Mouse (Mus musculus) myocyte (in vitro differentiated cells): ENCODE measurements around the gene Ppp1r21. TPM values are rescaled to one million over a fixed set of nuclear protein-coding genes. Genes with fewer than 3 reads are reported as not detected.

Experiments
- H3K27me3 ChIP-seq: one replicate; pipeline ENCODE4 v1.6.1; 2011; ENCODE audit not compliant: control insufficient read depth, insufficient read depth, insufficient read length
- H3K36me3 ChIP-seq: one replicate; pipeline ENCODE4 v1.6.1; 2011; ENCODE audit not compliant: control insufficient read depth, insufficient read depth
- H3K4me2 ChIP-seq: one replicate; pipeline ENCODE4 v1.6.1; 2011; ENCODE audit warnings: low read depth, control low read depth
- H3K4me3 ChIP-seq: one replicate; pipeline ENCODE4 v1.5.1; 2011; ENCODE audit warnings: mild to moderate bottlenecking, control low read depth, moderate library complexity
- H3K79me2 ChIP-seq: one replicate; pipeline ENCODE4 v1.6.1; 2011; ENCODE audit not compliant: control insufficient read depth, insufficient read depth
- H3ac ChIP-seq: one replicate; pipeline ENCODE4 v1.6.1; 2011; ENCODE audit not compliant: control insufficient read depth, insufficient read length
- CEBPB ChIP-seq: IDR thresholded peaks from 2 replicates; pipeline ENCODE4 v1.6.1; 2011; ENCODE audit warnings: mild to moderate bottlenecking, moderate library complexity; ENCODE audit not compliant: poor library complexity, insufficient read depth, severe bottlenecking
- E2F4 ChIP-seq: IDR thresholded peaks from one replicate; pipeline ENCODE4 v1.6.1; 2011; ENCODE audit warnings: mild to moderate bottlenecking, control low read depth, moderate library complexity; ENCODE audit not compliant: insufficient read depth
- MAX ChIP-seq: IDR thresholded peaks from one replicate; pipeline ENCODE4 v1.6.1; 2011; ENCODE audit warnings: low read depth, mild to moderate bottlenecking, control low read depth
- MYOD1 ChIP-seq, 3 experiments: IDR thresholded peaks; one replicate each; pipeline ENCODE4 v1.6.1; 2011; ENCODE audit warnings: control low read depth in 2 of 3, low read depth in 2 of 3, mild to moderate bottlenecking in 2 of 3, moderate library complexity in 1 of 3; ENCODE audit not compliant: insufficient read length in 2 of 3, control insufficient read depth in 1 of 3
- MYOG ChIP-seq, 3 experiments: IDR thresholded peaks; one replicate each; pipeline ENCODE4 v1.6.1; 2011; ENCODE audit warnings: control low read depth in 2 of 3, low read depth in 2 of 3, mild to moderate bottlenecking in 2 of 3; ENCODE audit not compliant: insufficient read length in 2 of 3, control insufficient read depth in 1 of 3, insufficient read depth in 1 of 3
- POLR2A ChIP-seq: IDR thresholded peaks from one replicate; pipeline ENCODE4 v1.6.1; 2011; ENCODE audit warnings: low read depth, mild to moderate bottlenecking, control low read depth, moderate library complexity; ENCODE audit not compliant: insufficient read length
- POLR2AphosphoS2 ChIP-seq: IDR thresholded peaks from one replicate; pipeline ENCODE4 v1.6.1; 2011; ENCODE audit warnings: low read depth, control low read depth; ENCODE audit not compliant: insufficient read length
- REST ChIP-seq: IDR thresholded peaks from one replicate; pipeline ENCODE4 v1.6.1; 2011; ENCODE audit warnings: mild to moderate bottlenecking, control low read depth, moderate library complexity; ENCODE audit not compliant: insufficient read depth, insufficient read length
- SRF ChIP-seq: IDR thresholded peaks from one replicate; pipeline ENCODE4 v1.6.1; 2011; ENCODE audit warnings: low read depth; ENCODE audit not compliant: control insufficient read depth, insufficient read length
- TCF12 ChIP-seq: IDR thresholded peaks from one replicate; pipeline ENCODE4 v1.6.1; 2011; ENCODE audit warnings: mild to moderate bottlenecking, control low read depth; ENCODE audit not compliant: poor library complexity, insufficient read depth, severe bottlenecking
- TCF3 ChIP-seq: IDR thresholded peaks from one replicate; pipeline ENCODE4 v1.6.1; 2011; ENCODE audit warnings: low read depth, control low read depth; ENCODE audit not compliant: insufficient read length
- USF1 ChIP-seq: IDR thresholded peaks from one replicate; pipeline ENCODE4 v1.6.1; 2011; ENCODE audit warnings: low read depth, mild to moderate bottlenecking, control low read depth, moderate library complexity
- polyA plus RNA-seq: library from polyadenylated mRNA; unstranded; fragments of >200 nt; fragmentation: generic; extraction: Trizol; gene quantifications from one replicate; pipeline ENCODE4 v1.2.1, GENCODE M21; 2012; ENCODE audit warnings: missing spikeins

Ppp1r21 gene
- polyA plus RNA-seq, 1 experiment, result 11.5 TPM

DNA sequence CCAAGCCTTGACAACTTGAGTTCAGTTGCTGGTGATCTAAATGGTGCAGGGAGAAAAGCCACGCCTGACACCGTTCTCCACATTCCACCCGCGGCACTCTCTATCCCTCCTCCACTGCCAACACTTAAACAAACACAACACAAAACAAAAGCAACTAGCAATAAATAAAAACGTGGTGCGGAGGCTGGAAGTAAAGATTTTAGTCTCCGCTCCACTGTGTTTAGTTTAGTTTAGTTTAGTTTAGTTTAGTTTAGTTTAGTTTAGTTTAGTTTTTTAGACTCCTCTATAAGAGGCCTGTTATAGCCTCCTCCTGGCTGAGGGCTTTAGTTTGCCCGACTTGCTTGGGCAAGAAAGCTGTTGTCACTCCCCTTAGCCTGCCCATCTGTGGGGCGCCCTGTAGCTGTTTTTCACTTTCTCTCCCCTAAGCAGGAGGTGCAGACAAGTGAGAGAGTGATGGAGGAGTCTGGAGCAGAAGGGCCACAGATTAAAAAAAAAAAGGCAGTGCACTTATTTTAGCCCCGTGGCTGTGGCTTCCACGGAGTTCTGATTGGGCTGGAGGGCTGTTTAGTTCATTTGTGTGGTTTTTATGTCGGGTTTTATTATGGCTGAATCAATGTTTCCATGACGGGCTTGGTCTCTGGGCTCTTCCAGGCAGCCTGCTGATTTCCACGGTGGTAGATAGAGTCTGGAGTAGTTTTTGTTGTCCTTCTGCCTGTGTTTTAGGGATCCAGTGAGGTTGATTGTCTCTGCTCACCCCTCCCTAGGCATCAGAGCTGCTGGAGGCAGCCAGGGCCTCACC, 68.9 kb downstream of the Ppp1r21 start:
- Histone ChIP-seq H3K4me3 (peak overlapping the region; percentile 75), H3K79me2 (peaks cover 33% of the 10 kb centered on the region), H3K36me3 (no peaks in the 10 kb centered on the region), H3K27me3 (no peaks in the 10 kb centered on the region), H3ac (peak overlapping the region; percentile 59), H3K4me2 (peak overlapping the region; percentile 86)
- TF ChIP-seq MYOG (IDR thresholded peaks at IDR 0.05; ENCODE audit: control insufficient read depth in 1 of 3, insufficient read depth in 1 of 3, insufficient read length in 2 of 3, low read depth in 2 of 3) (no peak), E2F4 (no peak), USF1 (no peak), MAX (no peak), POLR2AphosphoS2 (no peak), REST (no peak), MYOD1 (IDR thresholded peaks at IDR 0.05; ENCODE audit: control insufficient read depth in 1 of 3, insufficient read length in 2 of 3, low read depth in 2 of 3) (no peak), SRF (no peak), POLR2A (no peak), CEBPB (no peak), TCF12 (no peak), TCF3 (no peak)

DNA sequence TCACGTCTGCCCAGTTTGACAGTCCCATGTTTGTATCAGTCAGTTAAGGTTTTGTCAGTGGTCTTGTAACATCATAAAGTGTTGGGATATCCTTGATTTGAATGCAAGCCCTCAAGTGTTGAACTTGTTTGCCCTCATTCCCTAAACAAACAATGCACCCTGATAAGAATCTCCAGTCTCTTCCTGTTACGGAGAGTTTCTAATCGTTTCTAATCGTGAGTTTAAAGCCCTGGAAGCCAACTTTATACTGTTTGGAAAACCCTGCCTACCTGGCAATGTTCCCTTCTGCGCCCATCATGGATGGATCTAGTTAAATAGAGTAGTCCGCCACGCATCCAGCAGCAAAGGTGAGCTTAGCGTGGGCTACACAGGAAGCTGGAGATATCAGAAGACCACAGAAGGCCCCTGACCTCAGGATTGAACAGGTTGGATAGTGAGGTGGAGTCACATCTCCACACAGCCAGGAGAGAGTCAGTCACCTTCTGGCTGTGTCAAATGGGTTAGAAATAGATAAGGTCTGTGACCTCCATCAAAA, 70.6 kb downstream of the Ppp1r21 start:
- TF ChIP-seq TCF3, result no peak
- TF ChIP-seq E2F4, result no peak
- TF ChIP-seq POLR2AphosphoS2, result no peak
- TF ChIP-seq MAX, result no peak
- no peak for TF ChIP-seq MYOD1 (IDR thresholded peaks at IDR 0.05; ENCODE audit: control insufficient read depth in 1 of 3, insufficient read length in 2 of 3, low read depth in 2 of 3)
- no peak for TF ChIP-seq SRF
- TF ChIP-seq CEBPB, result no peak
- Histone ChIP-seq H3K79me2 (peaks cover 44% of the 10 kb centered on the region), H3K4me3 (no peak overlapping the region), H3K36me3 (no peaks in the 10 kb centered on the region), H3K4me2 (no peak overlapping the region), H3ac (no peak overlapping the region), H3K27me3 (no peaks in the 10 kb centered on the region)

DNA sequence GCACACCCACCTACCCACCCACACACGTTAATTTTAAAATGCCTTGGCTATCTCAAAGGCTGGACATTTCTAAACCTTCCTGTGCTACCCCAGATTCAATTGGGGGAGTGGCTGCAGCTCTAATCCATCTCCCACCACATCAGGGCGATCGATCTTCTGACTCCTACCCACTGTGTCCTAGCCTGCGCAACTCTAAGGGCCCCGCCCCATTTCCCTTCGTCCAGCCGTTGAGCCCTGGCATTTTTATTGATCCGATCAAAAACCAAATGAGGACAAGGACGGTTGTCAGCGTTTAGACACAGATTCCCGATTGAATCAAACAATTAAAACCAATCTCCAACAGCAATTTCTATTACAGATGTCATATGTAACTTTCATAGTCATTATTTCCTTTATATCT, 74.0 kb downstream of the Ppp1r21 start:
- Histone ChIP-seq H3ac (no peak overlapping the region), H3K36me3 (no peaks in the 10 kb centered on the region), H3K79me2 (peaks cover 47% of the 10 kb centered on the region), H3K27me3 (no peaks in the 10 kb centered on the region), H3K4me3 (no peak overlapping the region), H3K4me2 (no peak overlapping the region)
- TF ChIP-seq POLR2AphosphoS2 (no peak), CEBPB (no peak), USF1 (no peak), TCF12 (no peak), POLR2A (no peak), MAX (no peak), E2F4 (no peak), REST (no peak), SRF (no peak), MYOG (IDR thresholded peaks at IDR 0.05; ENCODE audit: control insufficient read depth in 1 of 3, insufficient read depth in 1 of 3, insufficient read length in 2 of 3, low read depth in 2 of 3) (no peak), MYOD1 (IDR thresholded peaks at IDR 0.05; ENCODE audit: control insufficient read depth in 1 of 3, insufficient read length in 2 of 3, low read depth in 2 of 3) (no peak), TCF3 (no peak)

DNA sequence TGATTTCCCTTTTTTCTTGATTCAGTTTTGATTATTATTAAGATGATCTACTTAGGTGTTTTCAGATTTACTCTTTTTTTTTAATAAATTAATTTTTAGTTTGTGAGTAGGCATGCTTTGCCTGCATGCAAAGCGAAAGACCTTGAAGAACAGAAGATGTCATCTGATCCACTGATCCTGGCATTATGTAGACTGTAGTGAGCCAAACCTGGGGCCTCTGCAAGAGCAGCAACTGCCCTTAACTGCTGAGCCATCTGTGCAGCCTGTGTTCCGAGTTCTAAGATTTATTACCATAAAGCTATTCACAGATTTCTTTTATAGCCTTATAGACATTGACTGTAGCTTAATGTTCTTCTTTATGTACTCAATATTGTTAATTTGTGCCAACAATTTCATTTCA, 76.1 kb downstream of the Ppp1r21 start:
- Histone ChIP-seq H3K4me2 (no peak overlapping the region), H3K36me3 (no peaks in the 10 kb centered on the region), H3K4me3 (no peak overlapping the region), H3K27me3 (no peaks in the 10 kb centered on the region), H3ac (no peak overlapping the region), H3K79me2 (peaks cover 40% of the 10 kb centered on the region)
- TF ChIP-seq MYOD1 (IDR thresholded peaks at IDR 0.05; ENCODE audit: control insufficient read depth in 1 of 3, insufficient read length in 2 of 3, low read depth in 2 of 3) (no peak), POLR2AphosphoS2 (no peak), MAX (no peak), TCF12 (no peak), MYOG (IDR thresholded peaks at IDR 0.05; ENCODE audit: control insufficient read depth in 1 of 3, insufficient read depth in 1 of 3, insufficient read length in 2 of 3, low read depth in 2 of 3) (no peak), CEBPB (no peak), USF1 (no peak), SRF (no peak), REST (no peak), TCF3 (no peak)
